25 mouse cellular contexts compared by ENCODE assay signal in the genomic region with DNA sequence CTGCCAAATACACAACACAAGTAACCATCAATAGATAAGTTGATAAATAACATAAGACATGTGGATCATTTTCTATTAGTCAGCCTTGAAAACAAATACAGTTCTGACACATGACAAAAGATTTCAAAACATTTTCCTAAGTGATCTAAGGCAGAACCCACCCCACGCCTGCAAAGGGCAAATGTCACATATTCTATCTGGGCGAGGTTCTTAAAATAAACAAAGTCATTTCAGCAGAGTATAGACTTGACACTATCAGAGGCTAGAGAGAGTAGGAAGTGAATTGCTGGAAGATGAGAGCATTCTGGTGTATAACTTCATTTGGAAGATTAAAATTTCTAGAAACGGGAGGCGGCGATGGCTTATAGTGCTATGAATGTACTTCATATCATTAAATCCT. TPM values are rescaled to one million over a fixed set of nuclear protein-coding genes. Genes with fewer than 3 reads are reported as not detected.
"Had no signal": no experiment of that assay in that cellular context is flagged by ENCODE, and none has a peak within 500 bp of the region (broad histone marks: within the 10 kb centered on the region; RNA-seq: fewer than 3 reads in every experiment).

No protein-coding gene starts in this region.

- H3K27ac ChIP-seq: limb, embryonic 12.5 days; limb, embryonic 15.5 days; liver, embryonic 14.5 days; midbrain, embryonic 10.5 days; midbrain, embryonic 13.5 days; neural tube, embryonic 12.5 days; neural tube, embryonic 15.5 days had no signal

- DNase-seq: kidney, adult 18-20 months; kidney, adult 9 months; kidney, postnatal 14 days; kidney, postnatal 4 days; left cerebral cortex, postnatal 4 days; liver, postnatal 0 days; lung, postnatal 36 days; right cerebral cortex, adult 18-20 months; right cerebral cortex, postnatal 14 days; right cerebral cortex, postnatal 4 days; spleen, adult 18-20 months; thymus, adult 18-20 months; thymus, postnatal 36 days had no signal

- H3K4me2 ChIP-seq: limb, embryonic 12.5 days; limb, embryonic 15.5 days; liver, embryonic 11.5 days; midbrain, embryonic 13.5 days; neural tube, embryonic 12.5 days; neural tube, embryonic 15.5 days had no signal

- H3K27me3 ChIP-seq: limb, embryonic 12.5 days; limb, embryonic 15.5 days; megakaryocyte, embryonic 14.5 days; midbrain, embryonic 13.5 days; neural tube, embryonic 12.5 days; neural tube, embryonic 15.5 days had no signal

- H3K9ac ChIP-seq: limb, embryonic 12.5 days; limb, embryonic 15.5 days; liver, embryonic 14.5 days; liver, postnatal 0 days; midbrain, embryonic 13.5 days; neural tube, embryonic 12.5 days; neural tube, embryonic 15.5 days had no signal

- H3K9me3 ChIP-seq: limb, embryonic 12.5 days; limb, embryonic 15.5 days; megakaryocyte, embryonic 14.5 days; midbrain, embryonic 10.5 days; midbrain, embryonic 13.5 days; neural tube, embryonic 12.5 days; neural tube, embryonic 15.5 days had no signal

- H3K4me3 ChIP-seq: limb, embryonic 12.5 days; limb, embryonic 15.5 days; megakaryocyte, embryonic 14.5 days; midbrain, embryonic 10.5 days; midbrain, embryonic 13.5 days; neural tube, embryonic 12.5 days; neural tube, embryonic 15.5 days had no signal

- H3K36me3 ChIP-seq: limb, embryonic 12.5 days; limb, embryonic 15.5 days; midbrain, embryonic 10.5 days; midbrain, embryonic 13.5 days; neural tube, embryonic 12.5 days; neural tube, embryonic 15.5 days had no signal

- ATAC-seq: liver, postnatal 0 days; midbrain, embryonic 13.5 days had no signal

- H3K4me1 ChIP-seq: limb, embryonic 12.5 days; limb, embryonic 15.5 days had no signal

RNA-seq across cellular contexts. Expression of a gene that starts 10.7 kb away (rescaled TPM):
- polyA plus RNA-seq: limb, embryonic 12.5 days; limb, embryonic 15.5 days; liver, postnatal 0 days; lung, embryonic 16.5 days; midbrain, embryonic 10.5 days; midbrain, embryonic 13.5 days; neural tube, embryonic 12.5 days; neural tube, embryonic 15.5 days had no signal

RNA-seq across cellular contexts. Expression of a gene that starts 25.8 kb away (rescaled TPM):
- polyA plus RNA-seq: kidney, embryonic 16.5 days; limb, embryonic 12.5 days; limb, embryonic 15.5 days; liver, postnatal 0 days; lung, embryonic 16.5 days; midbrain, embryonic 10.5 days; neural tube, embryonic 12.5 days; stomach, embryonic 16.5 days had no signal
